Mouse (Mus musculus) forebrain, embryonic 14.5 days (tissue): ENCODE results near the gene Dhx16. TPM values are rescaled to one million over a fixed set of nuclear protein-coding genes. Genes with fewer than 3 reads are reported as not detected.
"Not testable (repeated sequence)": the region's sequence is repeated elsewhere in the genome, so short reads cannot be mapped to it uniquely, and the experiment has no call there.

Experiments used
- ATAC-seq: fragments of 200-750 bp; cut with Nextera tagmentation; 2 replicates; pipeline ENCODE4 v1.8.0; 2017; ENCODE audit warnings: mild to moderate bottlenecking, moderate library complexity
- DNase-seq: peaks from one replicate; pipeline ENCODE4 v3.0.0-alpha.2; 2015; ENCODE audit warnings: low spot score
- H3K27ac ChIP-seq: fragments of 300-500 bp; sonication (generic); 2 replicates; pipeline ENCODE4 v1.5.1; 2014; ENCODE audit warnings: low read depth, mild to moderate bottlenecking, control low read depth, low read length, moderate library complexity
- H3K27me3 ChIP-seq: fragments of 300-500 bp; sonication (generic); replicated peaks from 2 replicates; pipeline ENCODE4 v1.6.1; 2014; ENCODE audit warnings: low read length, control low read depth, mixed read lengths; ENCODE audit not compliant: control insufficient read depth, insufficient read depth
- H3K36me3 ChIP-seq: fragments of 300-500 bp; sonication (generic); 2 replicates; pipeline ENCODE4 v1.6.1; 2014; ENCODE audit warnings: low read length, control low read depth; ENCODE audit not compliant: control insufficient read depth, insufficient read depth
- H3K4me1 ChIP-seq: fragments of 300-500 bp; sonication (generic); 2 replicates; pipeline ENCODE4 v1.6.1; 2014; ENCODE audit warnings: antibody characterized with exemption, low read length, control low read depth; ENCODE audit not compliant: control insufficient read depth, insufficient read depth
- H3K4me2 ChIP-seq: fragments of 300-500 bp; sonication (generic); 2 replicates; pipeline ENCODE4 v1.6.1; 2014; ENCODE audit warnings: mild to moderate bottlenecking, control low read depth, low read length
- H3K4me3 ChIP-seq: fragments of 300-500 bp; sonication (generic); 2 replicates; pipeline ENCODE4 v1.5.1; 2014; ENCODE audit warnings: low read depth, low read length, control low read depth
- H3K9ac ChIP-seq: fragments of 300-500 bp; sonication (generic); 2 replicates; pipeline ENCODE4 v1.6.1; 2014; ENCODE audit warnings: mild to moderate bottlenecking, low read length, control low read depth, moderate library complexity
- H3K9me3 ChIP-seq: fragments of 300-500 bp; sonication (generic); replicated peaks from 2 replicates; pipeline ENCODE4 v1.6.1; 2016; ENCODE audit warnings: low read length, control low read depth, mixed read lengths; ENCODE audit not compliant: control insufficient read depth
- WGBS: fragments of 180-500 bp; shearing (Covaris S2); extraction: QIAGEN DNeasy Blood & Tissue Kit; methylation state at CpG from one replicate; pipeline ENCODE4 v1.1.7; 2014; 5-methylcytosine and 5-hydroxymethylcytosine counted together
- polyA plus RNA-seq: library from polyadenylated mRNA; unstranded; fragments of >200 nt; fragmentation: Nextera tagmentation; extraction: Ambion mirVana; gene quantifications from 2 replicates; pipeline ENCODE4 v1.2.1, GENCODE M21; 2014

Dhx16 gene
- polyA plus RNA-seq, 1 experiment from 2014 or later, result 31.8 TPM

DNA sequence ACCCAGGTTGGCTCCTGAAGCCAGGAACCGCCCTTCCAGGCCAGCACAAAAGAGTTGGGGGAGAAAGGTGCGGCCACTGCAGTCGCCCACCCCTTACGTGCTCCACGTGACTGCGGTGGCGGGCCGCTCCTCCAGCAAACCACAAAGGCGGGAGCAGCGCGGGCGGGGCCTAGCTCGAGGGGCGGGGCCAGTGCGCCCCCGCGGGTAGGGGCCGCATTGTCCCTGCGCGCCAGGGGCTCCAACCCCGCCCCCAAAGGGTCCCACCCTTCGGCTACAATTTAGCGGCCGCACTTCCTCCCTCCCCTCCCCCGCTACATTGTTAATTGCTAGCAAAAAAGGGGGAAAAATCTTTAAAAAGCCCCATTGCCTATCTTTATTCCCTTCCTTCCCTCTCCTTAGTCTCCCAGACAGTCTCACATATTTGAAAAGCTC lies 42.6 kb upstream of the Dhx16 start:
- Histone ChIP-seq H3K27me3 (no peaks in the 10 kb centered on the region), H3K4me2 (peak overlapping the region; percentile 89), H3K4me3 (peak overlapping the region; percentile 77), H3K36me3 (peaks cover 48% of the 10 kb centered on the region), H3K27ac (peak overlapping the region; percentile 97), H3K4me1 (peaks cover 28% of the 10 kb centered on the region), H3K9me3 (no peaks in the 10 kb centered on the region), H3K9ac (peak overlapping the region; percentile 98)
- ATAC-seq (peak; percentile 52), DNase-seq (peak; percentile 95)
- under 1% methylated on average over 24 of the region's 25 CpGs for WGBS

DNA sequence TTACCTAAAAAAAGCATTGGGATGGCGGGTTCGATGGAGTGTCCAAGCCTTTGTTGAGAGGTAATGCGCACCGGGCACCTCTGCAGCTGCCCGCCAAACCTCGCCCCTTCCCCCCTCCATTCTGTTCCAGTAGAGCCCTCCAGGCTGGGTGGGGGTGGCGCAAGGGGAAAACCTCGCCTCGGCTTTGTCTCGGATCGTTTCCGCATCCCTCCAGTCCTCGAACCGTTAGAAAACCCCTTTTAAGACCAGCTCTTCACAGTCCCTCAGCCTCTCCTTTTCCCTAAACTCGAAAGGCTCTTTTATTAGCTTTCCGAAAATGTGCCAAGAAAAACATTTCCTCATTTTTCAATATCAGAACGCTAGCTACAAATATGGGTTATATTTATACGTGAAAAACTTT lies 42.1 kb upstream of the Dhx16 start:
- peak overlapping the region; percentile 89 for H3K4me2 ChIP-seq
- H3K27ac ChIP-seq, result peak overlapping the region; percentile 97
- ATAC-seq, result peak; percentile 9
- no peaks in the 10 kb centered on the region for H3K9me3 ChIP-seq
- under 1% methylated on average over 18 of the region's 18 CpGs for WGBS
- H3K9ac ChIP-seq, result peak overlapping the region; percentile 98
- peaks cover 43% of the 10 kb centered on the region for H3K36me3 ChIP-seq
- DNase-seq, result peak; percentile 76
- H3K27me3 ChIP-seq, result no peaks in the 10 kb centered on the region
- peak overlapping the region; percentile 77 for H3K4me3 ChIP-seq
- H3K4me1 ChIP-seq, result peaks cover 28% of the 10 kb centered on the region

DNA sequence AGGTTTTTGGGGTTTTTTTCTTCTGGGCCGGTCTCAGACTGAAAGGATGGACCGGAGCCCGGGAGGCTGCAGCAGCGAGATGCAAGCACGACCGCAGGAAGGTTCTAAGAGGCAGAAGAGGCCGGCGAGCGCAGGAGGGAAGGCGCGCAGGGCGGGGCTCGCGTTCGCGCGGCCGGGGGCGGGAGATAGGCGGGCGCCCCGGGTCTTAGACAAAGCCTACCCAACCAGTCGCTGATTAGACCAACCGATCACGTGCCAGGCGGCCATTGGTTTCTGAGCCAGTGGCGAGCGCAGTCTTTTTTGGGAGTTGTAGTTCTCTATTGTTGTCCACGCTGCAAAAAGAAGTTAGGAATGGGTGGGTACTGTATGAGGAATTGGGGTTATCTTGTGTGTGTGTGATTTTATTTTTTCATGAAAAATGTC lies 41.5 kb upstream of the Dhx16 start, which contains the start of gene Tubb5:
Tubb5 (minus strand) TSS at position 185 of the 423 bp plus-strand sequence.
- Histone ChIP-seq H3K4me2 (peak within 1 kb of the TSS; percentile 89), H3K9ac (peak within 1 kb of the TSS; percentile 98), H3K27me3 (no peaks in the 10 kb centered on the region), H3K36me3 (peaks cover 37% of the 10 kb centered on the region), H3K4me3 (peak within 1 kb of the TSS; percentile 77), H3K27ac (peak within 1 kb of the TSS; percentile 97), H3K4me1 (peaks cover 30% of the 10 kb centered on the region), H3K9me3 (no peaks in the 10 kb centered on the region)
- WGBS, result under 1% methylated on average over 28 of the region's 29 CpGs
- ATAC-seq, result peak; percentile 75
- DNase-seq, result peak; percentile 99

DNA sequence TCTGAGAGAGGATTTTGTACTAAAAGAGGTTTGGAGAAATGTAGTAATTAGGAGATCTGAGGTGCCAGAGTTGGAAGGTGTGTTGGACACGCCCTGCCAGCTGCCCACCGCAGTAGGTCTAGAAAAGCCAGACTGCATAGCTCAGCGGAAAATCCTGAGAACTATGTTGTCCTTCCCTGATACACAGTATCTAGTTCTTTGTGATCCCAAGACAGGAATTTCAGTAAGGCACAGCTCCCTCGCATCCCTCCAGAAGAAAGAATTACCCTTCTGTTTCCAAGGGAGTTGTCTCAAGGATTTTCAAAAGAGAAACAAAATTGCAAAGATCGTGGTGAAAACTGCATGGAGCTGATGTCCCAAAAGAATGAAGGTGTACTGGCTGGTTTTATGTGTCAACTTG lies 41.0 kb upstream of the Dhx16 start:
- H3K4me2 ChIP-seq, result peak overlapping the region; percentile 72
- no peaks in the 10 kb centered on the region for H3K27me3 ChIP-seq
- ATAC-seq (0 out of 2 replicates have a peak, but pooled peaks have one; percentile 10), DNase-seq (no peak)
- peak overlapping the region; percentile 77 for H3K4me3 ChIP-seq
- peaks cover 33% of the 10 kb centered on the region for H3K36me3 ChIP-seq
- peak overlapping the region; percentile 65 for H3K9ac ChIP-seq
- WGBS, result 1% methylated on average over 5 of the region's 5 CpGs
- H3K9me3 ChIP-seq, result no peaks in the 10 kb centered on the region
- peak overlapping the region; percentile 92 for H3K27ac ChIP-seq
- H3K4me1 ChIP-seq, result peaks cover 26% of the 10 kb centered on the region

DNA sequence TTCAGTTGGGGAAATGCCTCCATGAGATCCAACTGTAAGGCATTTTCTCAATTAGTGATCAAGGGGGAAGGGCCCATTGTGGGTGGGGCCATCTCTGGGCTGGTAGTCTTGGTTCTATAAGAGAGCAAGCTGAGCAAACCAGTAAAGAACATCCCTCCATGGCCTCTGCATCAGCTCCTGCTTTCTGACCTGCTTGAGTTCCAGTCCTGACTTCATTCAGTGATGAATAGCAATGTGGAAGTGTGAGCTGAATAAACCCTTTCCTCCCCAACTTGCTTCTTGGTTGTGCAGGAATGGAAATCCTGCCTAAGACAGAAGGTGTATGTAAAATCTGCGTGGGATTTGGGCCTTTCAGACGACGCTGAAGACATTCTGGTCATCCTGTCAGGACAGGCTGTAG lies 40.6 kb upstream of the Dhx16 start:
- not testable (repeated sequence) for ATAC-seq, DNase-seq, H3K27me3 ChIP-seq, H3K9me3 ChIP-seq
- peak overlapping the region; percentile 72 for H3K4me2 ChIP-seq
- H3K4me3 ChIP-seq, result peak overlapping the region; percentile 77
- 53% methylated on average over 3 of the region's 3 CpGs for WGBS
- peaks cover 28% of the 10 kb centered on the region for H3K36me3 ChIP-seq
- H3K9ac ChIP-seq, result peak overlapping the region; percentile 65
- peak overlapping the region; percentile 92 for H3K27ac ChIP-seq
- H3K4me1 ChIP-seq, result peaks cover 24% of the 10 kb centered on the region

DNA sequence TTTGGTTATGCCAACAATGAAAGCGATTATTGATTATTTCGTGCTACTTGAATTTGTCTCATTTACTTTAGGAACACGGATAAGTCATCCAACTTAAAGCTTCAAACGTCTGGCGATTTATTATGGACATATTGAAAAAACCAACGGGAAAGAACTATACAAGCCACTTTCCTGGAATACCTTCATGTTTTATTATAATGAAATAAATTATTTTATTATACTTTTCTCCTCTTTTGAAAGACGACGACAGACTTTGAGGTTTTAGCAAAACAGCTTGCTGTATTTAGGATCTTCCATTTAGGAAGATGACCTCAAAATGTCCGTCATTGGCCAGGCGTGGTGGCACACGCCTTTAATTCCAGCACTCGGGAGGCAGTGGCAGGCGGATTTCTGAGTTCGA lies 39.1 kb upstream of the Dhx16 start:
- Histone ChIP-seq H3K4me2 (peak overlapping the region; percentile 43), H3K27ac (0 out of 2 replicates have a peak overlapping the region, but pooled peaks have one; percentile 44), H3K4me1 (peaks cover 13% of the 10 kb centered on the region), H3K9me3 (no peaks in the 10 kb centered on the region), H3K36me3 (peaks cover 26% of the 10 kb centered on the region), H3K27me3 (no peaks in the 10 kb centered on the region), H3K4me3 (peak overlapping the region; percentile 54), H3K9ac (no peak overlapping the region; the same call in 1 of the 2 replicates)
- DNase-seq, result no peak
- ATAC-seq, result no peak
- 56% methylated on average over 14 of the region's 14 CpGs for WGBS

DNA sequence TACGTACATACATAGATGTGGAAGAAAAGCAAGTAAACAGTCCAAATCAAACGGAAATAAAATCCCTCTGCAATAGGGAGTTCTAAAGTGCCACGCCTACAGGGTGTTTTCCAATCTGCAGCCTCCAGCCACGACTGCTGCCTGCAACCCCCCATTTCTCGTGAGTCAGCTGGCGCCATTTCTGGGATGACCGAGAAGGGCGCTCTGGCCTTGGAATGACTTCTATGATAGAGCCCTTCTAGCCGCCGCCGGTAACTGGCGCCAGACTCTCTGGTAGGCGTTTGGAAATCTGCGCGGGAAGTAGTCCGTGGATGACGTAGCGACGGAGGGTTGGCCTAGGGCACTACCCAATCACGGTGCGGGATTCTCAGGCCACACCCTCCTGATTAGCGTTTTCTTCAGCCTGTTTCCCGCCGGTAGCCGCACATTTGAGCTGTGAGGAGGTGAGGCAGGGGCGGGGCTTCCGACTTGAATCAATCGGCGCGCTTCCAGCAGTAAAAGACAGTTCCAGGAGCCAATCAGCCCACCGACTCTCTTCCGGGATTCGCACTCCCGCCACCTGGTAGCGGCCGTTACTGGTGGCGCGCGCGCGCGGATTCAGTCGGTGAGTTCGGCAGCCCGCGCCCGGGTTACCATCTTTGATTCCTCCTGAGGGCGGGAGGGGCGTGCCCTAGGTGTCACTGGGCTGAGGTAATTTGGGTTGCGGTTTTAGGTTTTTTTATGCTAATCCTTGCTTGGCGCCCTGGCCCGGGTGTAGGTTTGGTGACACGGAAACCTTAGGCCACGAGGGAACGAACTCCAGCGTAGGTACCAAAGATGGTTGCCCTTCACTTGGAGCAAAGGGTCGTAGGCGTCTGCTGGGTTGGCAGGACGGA lies 38.3 kb upstream of the Dhx16 start, which contains the start of gene Mdc1:
Mdc1 (plus strand) TSS at position 440 of the 875 bp plus-strand sequence.
- Histone ChIP-seq H3K27ac (peak within 1 kb of the TSS; percentile 56; the same call in 1 of the 2 replicates), H3K9me3 (no peaks in the 10 kb centered on the region), H3K4me3 (peak within 1 kb of the TSS; percentile 54), H3K27me3 (no peaks in the 10 kb centered on the region), H3K4me2 (peak within 1 kb of the TSS; percentile 61), H3K4me1 (peaks cover 7% of the 10 kb centered on the region), H3K36me3 (peaks cover 26% of the 10 kb centered on the region), H3K9ac (peak within 1 kb of the TSS; percentile 68)
- WGBS, result under 1% methylated on average over 59 of the region's 59 CpGs
- DNase-seq (peak; percentile 100), ATAC-seq (peak; percentile 87)

DNA sequence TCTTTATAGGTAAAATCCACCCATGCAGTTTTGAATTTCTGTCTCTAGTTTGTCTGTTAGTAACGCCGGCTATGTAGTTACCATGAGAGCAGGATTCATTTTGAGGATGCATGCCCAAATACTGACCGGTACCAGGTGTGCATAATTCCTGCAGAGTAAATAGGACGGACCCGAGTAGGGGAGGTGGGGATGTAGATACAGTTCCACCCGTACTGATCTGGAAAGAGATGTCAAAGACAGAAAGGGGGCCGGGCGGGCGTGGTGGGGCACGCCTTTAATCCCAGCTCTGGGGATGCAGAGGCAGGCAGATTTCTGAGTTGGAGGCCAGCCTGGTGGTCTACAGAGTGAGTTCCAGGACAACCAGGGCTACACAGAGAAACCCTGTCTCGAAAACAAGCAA lies 37.6 kb upstream of the Dhx16 start:
- no peak for DNase-seq
- Histone ChIP-seq H3K27ac (peak overlapping the region; percentile 56; the same call in 1 of the 2 replicates), H3K36me3 (peaks cover 28% of the 10 kb centered on the region), H3K27me3 (no peaks in the 10 kb centered on the region), H3K4me2 (peak overlapping the region; percentile 61), H3K4me1 (peaks cover 7% of the 10 kb centered on the region), H3K9ac (peak overlapping the region; percentile 68), H3K9me3 (no peaks in the 10 kb centered on the region), H3K4me3 (peak overlapping the region; percentile 54)
- WGBS, result 17% methylated on average over 11 of the region's 11 CpGs
- ATAC-seq, result no peak
